ENCODE assay signal across 17 mouse cellular contexts in genomic region chr17:5204103-5204665, GRCm38 (mm10).
DNase-seq lines count a peak whose midpoint lies in the region; ATAC-seq and TF ChIP-seq lines count a peak whose summit lies in the region.
"Had no signal": no experiment of that assay in that cellular context is flagged by ENCODE, and none has a peak within 500 bp of the region (broad histone marks: within the 10 kb centered on the region; RNA-seq: fewer than 3 reads in every experiment).

No protein-coding gene starts in this region.

- ATAC-seq in lung, embryonic 15.5 days (ENCODE audit: borderline replicate concordance, extremely low read depth, low FRiP score, low TSS enrichment) = no peak
- ATAC-seq: activated CD4-positive, CD25-positive, alpha-beta regulatory T cell, adult 4 months; CD4-positive, CD25-positive, alpha-beta regulatory T cell, adult 4 months; forebrain, embryonic 15.5 days; midbrain, embryonic 15.5 days had no signal

- no peak overlapping the region for H3K9ac ChIP-seq in lung, embryonic 15.5 days
- H3K9ac ChIP-seq: forebrain, embryonic 15.5 days; heart, embryonic 13.5 days; limb, embryonic 13.5 days; midbrain, embryonic 15.5 days had no signal

- H3K9me3 ChIP-seq in lung, embryonic 15.5 days = no peaks in the 10 kb centered on the region
- H3K9me3 ChIP-seq: forebrain, embryonic 15.5 days; heart, embryonic 13.5 days; limb, embryonic 13.5 days; midbrain, embryonic 15.5 days had no signal

- peaks cover 96% of the 10 kb centered on the region for H3K79me2 ChIP-seq in macrophage (ENCODE audit: inconsistent target)

- TF ChIP-seq CTCF in kidney, adult 2 months (conservative IDR thresholded peaks at IDR 0.05; ENCODE audit: insufficient read depth, insufficient read length, low read depth, low read length) = no peak

- no peaks in the 10 kb centered on the region for H3K27me3 ChIP-seq in kidney, adult 2 months (replicated peaks; ENCODE audit: control insufficient read depth, insufficient read depth, low read length)
- no peaks in the 10 kb centered on the region for H3K27me3 ChIP-seq in lung, embryonic 15.5 days
- H3K27me3 ChIP-seq: forebrain, embryonic 15.5 days; heart, embryonic 13.5 days; limb, embryonic 13.5 days; midbrain, embryonic 15.5 days had no signal

- no peak overlapping the region for H3K4me3 ChIP-seq in kidney, adult 2 months (ENCODE audit: insufficient read depth, low read depth, low read length)
- H3K4me3 ChIP-seq in lung, embryonic 15.5 days = no peak overlapping the region
- no peak overlapping the region for H3K4me3 ChIP-seq in macrophage (ENCODE audit: inconsistent target)
- H3K4me3 ChIP-seq: forebrain, embryonic 15.5 days; heart, embryonic 13.5 days; limb, embryonic 13.5 days; midbrain, embryonic 15.5 days had no signal

- no peak overlapping the region for H3K27ac ChIP-seq in kidney, adult 2 months (ENCODE audit: insufficient read depth, low read depth, low read length)
- peak overlapping the region; percentile 7; the same call in 1 of the 2 replicates for H3K27ac ChIP-seq in lung, embryonic 15.5 days
- peak overlapping the region; percentile 37 for H3K27ac ChIP-seq in macrophage
- H3K27ac ChIP-seq: forebrain, embryonic 15.5 days; heart, embryonic 13.5 days; limb, embryonic 13.5 days; midbrain, embryonic 15.5 days had no signal

- DNase-seq in kidney, adult 2 months = peak; percentile 54
- DNase-seq in kidney, postnatal 4 days = no peak
- DNase-seq in lung, postnatal 36 days = no peak
- peak; percentile 65 for DNase-seq in cerebellum, adult 9-11 months
- DNase-seq in adrenal gland, adult 2 months = no peak
- DNase-seq in frontal cortex, postnatal 36 days (ENCODE audit: low spot score in 2 of 2) = no peak
- DNase-seq: embryo, embryonic 11 days; gastrocnemius, postnatal 14 days; thymus, postnatal 25 days had no signal

- no peaks in the 10 kb centered on the region for H3K36me3 ChIP-seq in kidney, adult 2 months (ENCODE audit: control insufficient read depth, insufficient read depth, low read length)
- no peaks in the 10 kb centered on the region for H3K36me3 ChIP-seq in lung, embryonic 15.5 days
- no peaks in the 10 kb centered on the region for H3K36me3 ChIP-seq in macrophage (ENCODE audit: inconsistent target)
- H3K36me3 ChIP-seq: forebrain, embryonic 15.5 days; heart, embryonic 13.5 days; limb, embryonic 13.5 days; midbrain, embryonic 15.5 days had no signal

- TF ChIP-seq POLR2A in kidney, adult 2 months (IDR thresholded peaks at IDR 0.05; ENCODE audit: low read depth, low read length) = no peak

- WGBS in kidney, adult 2 months = 60% methylated on average over 9 of the region's 9 CpGs
- WGBS in lung, embryonic 15.5 days = 86% methylated on average over 9 of the region's 9 CpGs
- 60% methylated on average over 9 of the region's 9 CpGs for WGBS in macrophage (ENCODE audit: missing documents)

- H3K4me2 ChIP-seq in lung, embryonic 15.5 days = no peak overlapping the region
- H3K4me2 ChIP-seq: forebrain, embryonic 15.5 days; heart, embryonic 13.5 days; limb, embryonic 13.5 days; midbrain, embryonic 15.5 days had no signal

- peaks cover 25% of the 10 kb centered on the region for H3K4me1 ChIP-seq in kidney, adult 2 months (ENCODE audit: control insufficient read depth, insufficient read depth, low read length)
- H3K4me1 ChIP-seq in lung, embryonic 15.5 days = peaks cover 58% of the 10 kb centered on the region

Comparison
In these comparisons a context has a peak if more than half of its experiments do, and no peak if none do; other contexts are left out.
1. DNase-seq: peak in kidney, adult 2 months (single experiment) and cerebellum, adult 9-11 months (single experiment); none in kidney, postnatal 4 days (0 of 2), lung, postnatal 36 days (single experiment), adrenal gland, adult 2 months (single experiment) and frontal cortex, postnatal 36 days (0 of 2).